Mouse (Mus musculus) bone marrow macrophage, adult 2 months (primary cell): Measurements from ENCODE around the gene Gcnt2.

Experiments used
- CTCF ChIP-seq: IDR thresholded peaks from 2 replicates; pipeline ENCODE4 v1.5.1; 2012; ENCODE audit warnings: low read depth, mild to moderate bottlenecking, low read length, moderate library complexity
- POLR2A ChIP-seq: IDR thresholded peaks from 2 replicates; pipeline ENCODE4 v1.6.1; 2012; ENCODE audit warnings: mild to moderate bottlenecking, low read depth, low read length, borderline replicate concordance

DNA sequence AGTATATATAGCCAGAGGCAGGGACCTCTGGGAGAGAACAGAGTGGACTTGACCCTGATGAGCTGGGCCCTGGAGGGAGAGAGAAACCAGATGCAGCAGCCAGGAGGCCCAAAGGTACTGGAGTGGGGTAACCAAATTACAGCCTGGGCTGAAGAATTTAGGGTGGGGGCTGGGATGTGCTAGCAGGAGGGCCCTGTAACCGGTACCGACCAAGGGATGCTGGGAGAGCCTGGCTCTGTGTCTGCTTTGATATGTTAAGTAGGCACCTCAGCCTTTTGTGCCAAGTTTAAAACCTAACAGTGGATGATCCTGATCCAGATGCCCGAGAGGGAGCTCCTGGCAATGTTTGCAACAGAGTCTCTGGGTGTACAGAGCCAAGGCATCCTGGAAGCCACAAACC lies 84.8 kb downstream of the Gcnt2 start:
- TF ChIP-seq CTCF (no peak), POLR2A (no peak)
